Mouse (Mus musculus): Measurements from ENCODE around the gene Wdr82. TPM values are rescaled to one million over a fixed set of nuclear protein-coding genes. Genes with fewer than 3 reads are reported as not detected.

Wdr82 gene
- polyA plus RNA-seq, 1 experiment, result 3.7 TPM

DNA sequence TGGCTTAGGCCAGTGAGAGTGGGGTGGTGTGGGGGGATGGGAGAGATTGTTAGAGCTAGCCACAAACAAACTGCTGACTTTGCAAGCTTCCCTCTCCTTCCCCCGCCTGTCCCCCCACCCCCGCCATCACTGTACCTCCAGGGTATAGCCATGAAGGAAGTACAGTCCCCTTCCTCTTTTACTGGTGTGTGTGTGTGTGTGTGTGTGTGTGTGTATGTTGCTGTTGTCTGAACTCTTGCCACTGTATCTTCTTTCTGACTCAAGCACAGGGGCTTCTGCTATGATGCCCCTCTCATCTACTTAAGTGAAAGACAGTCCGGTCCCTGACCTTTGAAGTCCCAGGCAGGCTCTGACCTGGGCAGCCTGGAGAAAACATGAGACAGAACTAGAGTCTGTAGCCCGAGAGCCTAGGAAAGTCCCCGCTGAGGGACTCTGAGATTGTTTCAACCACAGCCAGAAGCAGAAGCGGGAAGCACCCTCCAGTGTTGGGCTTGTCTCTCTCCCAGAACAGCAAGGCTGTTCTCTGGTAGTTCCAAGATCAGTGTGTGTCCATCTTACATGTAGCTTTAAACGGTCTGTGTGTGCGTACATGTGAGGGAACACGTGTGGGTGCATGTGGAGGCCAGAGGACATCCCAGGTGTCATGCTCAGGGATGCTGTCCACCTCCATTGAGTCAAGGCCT lies 59.5 kb downstream of the Wdr82 start:
- Histone ChIP-seq H3K27me3 (replicated peaks) (peaks cover 24% of the 10 kb centered on the region), H3K9me3 (no peaks in the 10 kb centered on the region; the same call in 1 of the 2 replicates), H3K4me1 (peaks cover 35% of the 10 kb centered on the region), H3K4me3 (replicated peaks) (peak overlapping the region; percentile 50), H3K36me3 (replicated peaks; ENCODE audit: low read length) (peaks cover 29% of the 10 kb centered on the region)
- TF ChIP-seq GATA1 (IDR thresholded peaks at IDR 0.05; ENCODE audit: borderline replicate concordance, low read length) (no peak), FLI1 (IDR thresholded peaks at IDR 0.05; ENCODE audit: low read length) (no peak)

DNA sequence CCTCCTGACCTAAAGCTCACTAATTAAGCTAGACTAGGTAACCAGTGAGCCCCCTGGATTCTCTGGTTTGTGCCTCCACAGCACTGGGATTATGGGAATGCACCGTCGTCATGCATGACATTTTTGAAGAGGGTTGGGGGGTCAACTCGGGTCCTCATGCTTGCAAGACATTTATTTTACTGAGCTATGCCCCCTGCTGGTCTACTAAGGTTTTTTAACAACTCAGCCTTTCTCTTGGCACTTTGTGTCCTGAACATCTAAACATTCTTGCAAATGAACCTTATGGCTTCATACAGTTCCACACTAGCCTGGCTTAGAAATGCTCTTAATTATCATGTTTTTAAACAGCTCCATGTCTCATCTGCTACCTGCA lies 60.0 kb downstream of the Wdr82 start:
- TF ChIP-seq FLI1 (IDR thresholded peaks at IDR 0.05; ENCODE audit: low read length), result no peak
- TF ChIP-seq GATA1 (IDR thresholded peaks at IDR 0.05; ENCODE audit: borderline replicate concordance, low read length), result no peak
- H3K4me1 ChIP-seq, result peaks cover 31% of the 10 kb centered on the region
- H3K27me3 ChIP-seq (replicated peaks), result peaks cover 19% of the 10 kb centered on the region
- H3K9me3 ChIP-seq, result no peaks in the 10 kb centered on the region; the same call in 1 of the 2 replicates
- peak overlapping the region; percentile 50 for H3K4me3 ChIP-seq (replicated peaks)
- H3K36me3 ChIP-seq (replicated peaks; ENCODE audit: low read length), result peaks cover 34% of the 10 kb centered on the region

DNA sequence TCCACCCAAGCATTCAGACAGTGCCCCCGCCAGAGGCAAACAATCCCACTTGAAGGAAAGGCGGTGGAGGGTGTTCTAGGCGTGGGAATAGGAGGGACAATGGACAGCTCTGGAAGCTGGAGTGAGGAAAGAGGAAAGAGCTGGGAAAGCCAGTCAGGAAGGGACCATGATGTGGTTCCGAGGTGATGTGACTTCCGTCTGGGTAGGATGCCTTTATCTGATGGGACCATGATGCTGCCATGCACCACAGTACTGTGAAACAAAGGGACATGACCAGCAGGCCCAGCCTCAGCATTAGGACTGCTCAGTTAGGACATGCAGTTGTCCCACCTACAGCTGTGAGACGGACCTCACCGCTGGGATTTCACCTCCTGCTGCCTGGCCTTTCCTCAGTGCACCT lies 60.5 kb downstream of the Wdr82 start:
- Histone ChIP-seq H3K36me3 (replicated peaks; ENCODE audit: low read length) (peaks cover 39% of the 10 kb centered on the region), H3K4me3 (replicated peaks) (peak overlapping the region; percentile 31), H3K4me1 (peaks cover 26% of the 10 kb centered on the region), H3K9me3 (no peaks in the 10 kb centered on the region), H3K27me3 (replicated peaks) (peaks cover 14% of the 10 kb centered on the region)
- TF ChIP-seq FLI1 (IDR thresholded peaks at IDR 0.05; ENCODE audit: low read length), result no peak
- TF ChIP-seq GATA1 (IDR thresholded peaks at IDR 0.05; ENCODE audit: borderline replicate concordance, low read length), result no peak

DNA sequence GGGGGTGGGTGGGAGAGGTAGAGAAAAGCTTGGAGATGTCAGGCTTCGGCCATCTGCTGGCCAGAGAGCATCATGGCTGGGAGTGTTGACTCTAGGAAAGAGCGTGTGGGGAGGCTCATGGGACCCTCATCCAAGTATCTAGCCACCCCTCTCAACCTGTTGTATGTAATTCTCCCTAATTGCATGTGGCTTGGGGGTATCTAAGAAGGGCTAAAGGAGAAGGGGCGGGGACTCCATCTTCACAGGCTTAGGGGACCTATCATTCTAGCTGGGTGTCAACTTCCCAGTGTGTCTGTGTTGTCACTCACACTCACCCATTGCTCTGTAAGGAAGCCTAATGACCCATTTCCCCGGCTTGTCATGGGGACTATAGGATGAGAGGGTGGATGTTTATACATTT lies 61.1 kb downstream of the Wdr82 start:
- H3K4me1 ChIP-seq, result peaks cover 22% of the 10 kb centered on the region
- TF ChIP-seq GATA1 (IDR thresholded peaks at IDR 0.05; ENCODE audit: borderline replicate concordance, low read length) (no peak), FLI1 (IDR thresholded peaks at IDR 0.05; ENCODE audit: low read length) (no peak)
- H3K36me3 ChIP-seq (replicated peaks; ENCODE audit: low read length), result peaks cover 45% of the 10 kb centered on the region
- H3K27me3 ChIP-seq (replicated peaks), result peaks cover 9% of the 10 kb centered on the region
- no peaks in the 10 kb centered on the region for H3K9me3 ChIP-seq
- H3K4me3 ChIP-seq (replicated peaks), result no peak overlapping the region

DNA sequence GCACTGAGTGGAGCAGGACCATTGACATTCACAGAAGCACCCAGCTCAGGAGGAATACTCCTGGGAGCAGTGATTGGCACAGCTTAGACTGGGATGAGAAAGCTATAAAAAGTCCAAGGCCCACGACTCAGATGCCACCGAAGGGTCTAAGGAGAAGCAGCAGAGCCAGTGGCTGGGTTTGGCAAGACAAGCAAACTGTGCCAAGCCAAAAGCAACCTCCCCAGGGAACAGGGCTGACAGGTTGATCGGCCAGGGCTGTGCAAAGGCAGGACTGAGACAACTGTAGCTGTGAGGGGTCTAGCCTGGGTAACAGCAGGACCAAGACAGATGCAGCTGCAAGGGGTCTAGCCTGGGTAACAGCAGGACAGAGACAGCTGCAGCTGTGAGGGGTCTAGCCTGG lies 62.2 kb downstream of the Wdr82 start:
- H3K36me3 ChIP-seq (replicated peaks; ENCODE audit: low read length), result peaks cover 57% of the 10 kb centered on the region
- peaks cover 22% of the 10 kb centered on the region for H3K4me1 ChIP-seq
- TF ChIP-seq FLI1 (IDR thresholded peaks at IDR 0.05; ENCODE audit: low read length) (no peak), GATA1 (IDR thresholded peaks at IDR 0.05; ENCODE audit: borderline replicate concordance, low read length) (no peak)
- no peak overlapping the region for H3K4me3 ChIP-seq (replicated peaks)
- peaks cover 2% of the 10 kb centered on the region for H3K27me3 ChIP-seq (replicated peaks)
- H3K9me3 ChIP-seq, result no peaks in the 10 kb centered on the region

DNA sequence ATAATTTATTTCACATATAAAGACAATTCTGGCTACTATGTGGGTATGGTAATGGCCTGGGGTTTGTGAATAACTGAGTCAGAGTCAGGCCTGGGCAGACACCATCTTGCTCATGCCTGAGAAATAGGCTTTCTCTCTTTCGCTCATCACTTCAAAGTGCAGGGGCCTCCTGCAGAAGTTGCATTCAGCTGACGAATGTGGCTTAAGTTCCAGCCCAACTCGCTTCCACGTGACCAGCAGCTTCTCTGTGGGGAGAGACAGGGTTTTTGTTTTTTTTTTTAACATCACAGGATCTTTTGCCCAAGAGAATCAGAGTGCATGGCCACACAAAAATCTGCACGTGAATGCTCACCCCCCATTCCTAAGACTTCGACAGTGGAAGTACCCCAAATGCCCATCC lies 63.2 kb downstream of the Wdr82 start:
- Histone ChIP-seq H3K36me3 (replicated peaks; ENCODE audit: low read length) (peaks cover 67% of the 10 kb centered on the region), H3K9me3 (no peaks in the 10 kb centered on the region), H3K4me1 (peaks cover 22% of the 10 kb centered on the region), H3K27me3 (replicated peaks) (peaks cover 2% of the 10 kb centered on the region), H3K4me3 (replicated peaks) (no peak overlapping the region)
- TF ChIP-seq FLI1 (IDR thresholded peaks at IDR 0.05; ENCODE audit: low read length) (no peak), GATA1 (IDR thresholded peaks at IDR 0.05; ENCODE audit: borderline replicate concordance, low read length) (no peak)

DNA sequence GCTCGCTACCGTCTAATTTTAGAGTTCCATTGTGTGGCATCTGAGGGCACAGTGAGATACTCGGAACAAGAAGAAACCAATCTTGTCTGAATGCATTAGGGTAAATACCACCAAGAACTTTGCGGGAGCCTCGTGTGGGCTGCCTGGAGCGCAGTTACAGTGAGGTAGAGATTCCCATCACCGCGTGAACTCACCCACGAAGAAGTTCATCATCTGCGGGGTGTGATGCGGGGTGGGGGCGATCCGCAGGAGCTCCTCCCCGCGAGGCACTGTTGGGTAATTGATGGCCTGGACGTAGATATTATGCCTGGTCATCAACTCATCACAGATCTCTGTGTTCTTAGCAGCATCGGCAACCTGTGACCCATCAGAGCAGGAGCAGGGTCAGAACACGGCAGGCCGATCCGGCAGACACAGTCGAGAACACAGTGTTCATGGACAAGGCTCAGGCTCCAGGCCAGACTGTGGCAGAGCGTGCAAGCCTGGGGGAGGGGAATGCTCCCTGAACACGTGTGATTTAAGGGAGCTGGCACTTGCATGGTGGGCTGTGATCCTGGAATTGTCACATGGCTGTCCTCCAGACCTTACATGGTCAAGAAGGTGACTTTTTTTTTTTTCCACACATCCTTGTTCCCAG lies 64.6 kb downstream of the Wdr82 start:
- H3K9me3 ChIP-seq, result no peaks in the 10 kb centered on the region
- TF ChIP-seq FLI1 (IDR thresholded peaks at IDR 0.05; ENCODE audit: low read length) (no peak), GATA1 (IDR thresholded peaks at IDR 0.05; ENCODE audit: borderline replicate concordance, low read length) (no peak)
- peaks cover 13% of the 10 kb centered on the region for H3K4me1 ChIP-seq
- H3K27me3 ChIP-seq (replicated peaks), result peaks cover 2% of the 10 kb centered on the region
- peaks cover 79% of the 10 kb centered on the region for H3K36me3 ChIP-seq (replicated peaks; ENCODE audit: low read length)
- H3K4me3 ChIP-seq (replicated peaks), result no peak overlapping the region

DNA sequence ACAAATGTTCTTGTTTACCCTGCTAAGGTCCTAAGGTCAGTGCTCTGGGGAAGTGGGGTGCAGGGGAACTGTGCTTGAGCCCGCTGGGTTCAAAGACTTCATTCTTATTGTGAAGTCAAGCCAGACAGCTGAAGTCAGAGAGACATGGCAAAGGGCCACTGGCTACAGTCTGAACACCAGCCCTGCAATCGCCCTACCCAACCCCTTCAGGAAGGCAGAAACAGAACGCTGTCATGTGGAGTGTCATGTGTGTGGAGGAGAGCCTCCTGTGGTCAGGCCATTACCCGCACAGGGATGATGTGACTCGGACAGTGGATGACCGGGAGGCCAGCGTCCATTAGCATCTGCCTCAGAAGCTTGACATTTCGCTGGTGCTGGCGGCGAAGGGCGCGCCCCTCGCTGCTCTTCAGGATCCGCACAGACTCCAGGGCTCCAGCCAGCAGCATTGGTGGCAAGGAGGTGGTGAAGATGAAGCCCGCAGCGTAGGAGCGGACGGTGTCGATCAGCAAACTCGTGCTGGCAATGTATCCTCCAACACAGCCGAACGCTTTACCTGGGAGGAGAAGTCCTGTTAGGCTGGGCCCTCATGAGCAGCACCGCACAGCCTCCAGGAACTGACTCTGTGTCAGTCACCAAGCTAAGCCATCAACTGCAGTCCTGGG lies 65.6 kb downstream of the Wdr82 start:
- H3K4me1 ChIP-seq, result peaks cover 3% of the 10 kb centered on the region
- H3K4me3 ChIP-seq (replicated peaks), result no peak overlapping the region
- TF ChIP-seq FLI1 (IDR thresholded peaks at IDR 0.05; ENCODE audit: low read length) (no peak), GATA1 (IDR thresholded peaks at IDR 0.05; ENCODE audit: borderline replicate concordance, low read length) (no peak)
- no peaks in the 10 kb centered on the region for H3K9me3 ChIP-seq
- peaks cover 89% of the 10 kb centered on the region for H3K36me3 ChIP-seq (replicated peaks; ENCODE audit: low read length)
- H3K27me3 ChIP-seq (replicated peaks), result peaks cover 1% of the 10 kb centered on the region

DNA sequence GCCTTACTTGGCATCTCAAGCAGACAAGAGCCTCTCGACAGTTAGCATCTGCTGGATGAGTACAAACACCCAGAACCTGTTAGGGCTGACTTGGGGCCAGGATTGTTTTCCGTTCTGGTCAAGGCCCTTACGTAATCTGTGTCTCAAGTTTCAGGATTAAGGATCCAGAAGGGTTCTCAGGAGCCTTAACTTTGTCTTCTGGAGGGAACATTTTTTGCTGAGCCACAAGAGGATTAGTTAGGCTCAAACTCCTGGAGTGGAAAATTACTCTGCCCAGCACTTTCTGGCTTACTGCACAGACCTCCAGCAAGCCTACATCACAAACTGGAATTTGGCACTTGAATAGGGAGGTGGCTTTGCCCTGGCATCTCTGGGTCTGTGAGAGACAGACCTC lies 66.1 kb downstream of the Wdr82 start:
- Histone ChIP-seq H3K27me3 (replicated peaks) (no peaks in the 10 kb centered on the region), H3K4me3 (replicated peaks) (no peak overlapping the region), H3K4me1 (no peaks in the 10 kb centered on the region), H3K9me3 (no peaks in the 10 kb centered on the region), H3K36me3 (replicated peaks; ENCODE audit: low read length) (peaks cover 94% of the 10 kb centered on the region)
- TF ChIP-seq GATA1 (IDR thresholded peaks at IDR 0.05; ENCODE audit: borderline replicate concordance, low read length) (no peak), FLI1 (IDR thresholded peaks at IDR 0.05; ENCODE audit: low read length) (no peak)

DNA sequence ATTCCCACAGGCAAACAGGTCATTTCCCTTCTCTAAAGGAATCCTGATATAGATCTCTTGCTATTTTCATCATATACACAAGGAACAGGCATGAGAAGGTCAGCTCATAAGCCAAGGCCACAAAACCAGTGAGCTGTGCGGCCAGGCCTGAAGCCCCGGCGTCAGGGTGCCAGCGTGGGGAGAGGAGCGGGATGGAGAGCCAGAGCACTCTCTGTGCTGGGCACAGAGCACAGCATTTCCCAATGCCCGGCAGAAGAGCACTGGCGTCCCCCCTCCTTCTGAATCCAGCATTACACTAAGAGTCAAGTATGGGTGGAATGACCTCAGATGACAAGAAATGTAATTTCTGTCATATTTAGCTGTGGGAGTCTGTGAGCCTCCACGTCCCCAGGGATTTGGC lies 66.7 kb downstream of the Wdr82 start:
- H3K4me3 ChIP-seq (replicated peaks), result no peak overlapping the region
- no peaks in the 10 kb centered on the region for H3K27me3 ChIP-seq (replicated peaks)
- no peaks in the 10 kb centered on the region for H3K9me3 ChIP-seq
- H3K36me3 ChIP-seq (replicated peaks; ENCODE audit: low read length), result peaks cover 99% of the 10 kb centered on the region
- TF ChIP-seq GATA1 (IDR thresholded peaks at IDR 0.05; ENCODE audit: borderline replicate concordance, low read length) (no peak), FLI1 (IDR thresholded peaks at IDR 0.05; ENCODE audit: low read length) (no peak)
- H3K4me1 ChIP-seq, result no peaks in the 10 kb centered on the region
